Mouse (Mus musculus) hindbrain, embryonic 11.5 days (tissue): ENCODE measurements around the gene 1700017B05Rik. TPM values are rescaled to one million over a fixed set of nuclear protein-coding genes. Genes with fewer than 3 reads are reported as not detected.
A peak's percentile ranks its signal among the peaks of the same experiment; 100 is the strongest.

Experiments
- ATAC-seq: fragments of 200-750 bp; cut with Nextera tagmentation; 2 replicates; pipeline ENCODE4 v1.8.0; 2017; ENCODE audit warnings: mild to moderate bottlenecking, moderate TSS enrichment, moderate library complexity; ENCODE audit not compliant: low FRiP score
- DNase-seq: peaks from one replicate; pipeline ENCODE4 v3.0.0-alpha.2; 2015; ENCODE audit warnings: low spot score
- H3K27ac ChIP-seq: fragments of 300-500 bp; sonication (generic); 2 replicates; pipeline ENCODE4 v1.5.1; 2014; ENCODE audit warnings: mild to moderate bottlenecking, low read depth, low read length
- H3K27me3 ChIP-seq: fragments of 300-500 bp; sonication (generic); 2 replicates; pipeline ENCODE4 v1.6.1; 2014; ENCODE audit warnings: mild to moderate bottlenecking, low read length, moderate library complexity, mixed read lengths; ENCODE audit not compliant: control insufficient read depth, insufficient read depth
- H3K36me3 ChIP-seq: fragments of 300-500 bp; sonication (generic); 2 replicates; pipeline ENCODE4 v1.6.1; 2014; ENCODE audit warnings: mild to moderate bottlenecking, low read length, moderate library complexity, mixed read lengths; ENCODE audit not compliant: control insufficient read depth, insufficient read depth
- H3K4me1 ChIP-seq: fragments of 300-500 bp; sonication (generic); replicated peaks from 2 replicates; pipeline ENCODE4 v1.6.1; 2014; ENCODE audit warnings: low read length, mixed read lengths; ENCODE audit not compliant: control insufficient read depth, insufficient read depth
- H3K4me2 ChIP-seq: fragments of 300-500 bp; sonication (generic); replicated peaks from 2 replicates; pipeline ENCODE4 v1.6.1; 2014; ENCODE audit warnings: mild to moderate bottlenecking, low read depth, low read length
- H3K4me3 ChIP-seq: fragments of 300-500 bp; sonication (generic); 2 replicates; pipeline ENCODE4 v1.5.1; 2014; ENCODE audit warnings: low read depth, low read length
- H3K9ac ChIP-seq: fragments of 300-500 bp; sonication (generic); 2 replicates; pipeline ENCODE4 v1.6.1; 2014; ENCODE audit warnings: low read depth, low read length
- H3K9me3 ChIP-seq: fragments of 300-500 bp; sonication (generic); 2 replicates; pipeline ENCODE4 v1.6.1; 2016; ENCODE audit warnings: low read length; ENCODE audit not compliant: control insufficient read depth
- WGBS: fragments of 180-500 bp; shearing (Covaris S2); extraction: QIAGEN DNeasy Blood & Tissue Kit; methylation state at CpG from one replicate; pipeline ENCODE4 v1.1.7; 2014; 5-methylcytosine and 5-hydroxymethylcytosine counted together
- polyA plus RNA-seq: library from polyadenylated mRNA; unstranded; fragments of >200 nt; fragmentation: Nextera tagmentation; extraction: Ambion mirVana; gene quantifications from 2 replicates; pipeline ENCODE4 v1.2.1, GENCODE M21; 2014

The 1700017B05Rik gene
- polyA plus RNA-seq, 1 experiment from 2014 or later: 7.6 TPM

GRCm38 (mm10) chr9:57225780-57226627 is 36.4 kb downstream of the 1700017B05Rik start:
- WGBS: 89% methylated on average over 13 of the region's 13 CpGs
- H3K27ac ChIP-seq: no peak overlapping the region
- ATAC-seq: no peak
- H3K4me2 ChIP-seq: no peak overlapping the region
- no peaks in the 10 kb centered on the region for H3K36me3 ChIP-seq
- DNase-seq: no peak
- no peak overlapping the region for H3K9ac ChIP-seq
- no peaks in the 10 kb centered on the region for H3K9me3 ChIP-seq
- no peaks in the 10 kb centered on the region for H3K4me1 ChIP-seq
- no peaks in the 10 kb centered on the region for H3K27me3 ChIP-seq
- H3K4me3 ChIP-seq: no peak overlapping the region

GRCm38 (mm10) chr9:57223341-57223740 is 39.1 kb downstream of the 1700017B05Rik start:
- no peaks in the 10 kb centered on the region for H3K9me3 ChIP-seq
- H3K36me3 ChIP-seq: no peaks in the 10 kb centered on the region
- H3K27ac ChIP-seq: no peak overlapping the region
- no peak for DNase-seq
- H3K4me1 ChIP-seq: no peaks in the 10 kb centered on the region
- H3K4me2 ChIP-seq: no peak overlapping the region
- no peak overlapping the region for H3K4me3 ChIP-seq
- H3K9ac ChIP-seq: no peak overlapping the region
- no peaks in the 10 kb centered on the region for H3K27me3 ChIP-seq
- ATAC-seq: no peak

DNA sequence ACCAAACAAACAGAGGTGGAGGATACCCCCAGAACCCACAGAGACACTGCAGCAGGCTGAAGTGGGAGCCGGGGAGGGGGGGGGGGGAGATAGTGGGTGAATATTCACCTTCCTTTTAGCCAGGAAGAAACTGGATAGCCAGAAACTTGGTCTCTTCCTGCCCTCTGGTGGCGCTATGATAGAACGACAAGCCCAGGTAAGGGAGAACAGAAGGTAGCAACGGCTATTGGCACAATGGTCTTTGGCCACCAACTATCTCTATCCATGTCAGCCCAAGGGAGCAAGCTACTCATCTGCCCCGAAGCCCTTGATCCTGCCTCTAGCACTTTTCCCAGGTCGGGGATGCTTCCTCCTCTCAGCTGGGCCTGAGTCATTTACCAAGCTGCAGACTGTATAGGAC is 42.1 kb downstream of the 1700017B05Rik start:
- no peaks in the 10 kb centered on the region for H3K36me3 ChIP-seq
- H3K4me1 ChIP-seq: no peaks in the 10 kb centered on the region
- H3K4me3 ChIP-seq: no peak overlapping the region
- no peaks in the 10 kb centered on the region for H3K27me3 ChIP-seq
- WGBS: 29% methylated on average over 6 of the region's 6 CpGs
- DNase-seq (peak; percentile 64), ATAC-seq (no peak)
- H3K27ac ChIP-seq: no peak overlapping the region
- H3K9me3 ChIP-seq: no peaks in the 10 kb centered on the region
- no peak overlapping the region for H3K4me2 ChIP-seq
- no peak overlapping the region for H3K9ac ChIP-seq

DNA sequence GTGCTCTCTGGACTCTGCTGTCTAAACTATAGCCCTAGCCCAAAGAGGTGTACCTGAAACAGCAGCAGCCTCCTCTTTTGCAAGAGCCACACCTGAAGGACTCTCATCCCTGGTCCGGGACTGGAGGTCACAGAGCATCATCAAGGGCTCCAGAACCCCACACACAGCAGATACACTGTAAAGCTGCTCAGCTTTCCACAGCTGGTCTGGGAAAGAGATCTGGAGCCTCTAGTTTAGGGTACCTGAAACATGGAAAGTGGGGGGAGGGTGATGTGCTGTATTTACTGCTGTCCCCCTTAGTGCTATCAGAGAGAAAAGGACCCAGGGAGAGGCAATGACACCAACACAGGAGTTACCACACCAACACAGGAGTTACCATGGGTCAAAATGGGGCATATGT is 42.9 kb downstream of the 1700017B05Rik start:
- ATAC-seq: no peak
- no peaks in the 10 kb centered on the region for H3K9me3 ChIP-seq
- H3K4me2 ChIP-seq: no peak overlapping the region
- DNase-seq: no peak
- H3K9ac ChIP-seq: no peak overlapping the region
- H3K27me3 ChIP-seq: no peaks in the 10 kb centered on the region
- no peak overlapping the region for H3K27ac ChIP-seq
- H3K4me3 ChIP-seq: no peak overlapping the region
- 71% methylated on average over 1 of the region's 1 CpGs for WGBS
- H3K36me3 ChIP-seq: no peaks in the 10 kb centered on the region
- H3K4me1 ChIP-seq: no peaks in the 10 kb centered on the region

GRCm38 (mm10) chr9:57218776-57219175 is 43.6 kb downstream of the 1700017B05Rik start:
- Histone ChIP-seq H3K9ac (no peak overlapping the region), H3K27me3 (no peaks in the 10 kb centered on the region), H3K4me1 (no peaks in the 10 kb centered on the region), H3K4me2 (no peak overlapping the region), H3K36me3 (no peaks in the 10 kb centered on the region), H3K4me3 (no peak overlapping the region), H3K27ac (no peak overlapping the region), H3K9me3 (no peaks in the 10 kb centered on the region)
- WGBS: 83% methylated on average over 5 of the region's 5 CpGs
- DNase-seq (no peak), ATAC-seq (no peak)

DNA sequence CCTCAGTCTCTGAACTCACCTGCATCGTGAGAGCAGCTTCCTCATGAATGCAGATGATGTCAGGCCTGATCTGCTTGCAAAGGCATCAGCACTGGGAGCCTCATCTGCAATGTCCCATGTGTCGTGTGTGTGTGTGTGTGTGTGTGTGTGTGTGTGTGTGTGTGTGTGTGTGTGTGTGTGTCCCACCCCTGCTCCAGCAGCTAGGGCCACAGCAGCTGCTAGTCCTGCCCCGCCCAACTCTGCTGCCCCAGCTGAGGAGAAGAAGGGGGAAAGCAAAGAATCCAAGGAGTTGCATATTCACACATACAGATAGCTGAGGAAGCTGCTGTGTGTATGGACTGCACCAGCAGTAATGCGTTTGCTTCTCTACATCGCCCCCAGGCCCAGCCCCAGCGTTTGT is 45.2 kb downstream of the 1700017B05Rik start:
- Histone ChIP-seq H3K9ac (no peak overlapping the region), H3K4me3 (no peak overlapping the region), H3K4me1 (no peaks in the 10 kb centered on the region), H3K9me3 (no peaks in the 10 kb centered on the region), H3K27ac (no peak overlapping the region), H3K36me3 (no peaks in the 10 kb centered on the region), H3K4me2 (no peak overlapping the region), H3K27me3 (no peaks in the 10 kb centered on the region)
- ATAC-seq (no peak), DNase-seq (no peak)
- 77% methylated on average over 5 of the region's 6 CpGs for WGBS

DNA sequence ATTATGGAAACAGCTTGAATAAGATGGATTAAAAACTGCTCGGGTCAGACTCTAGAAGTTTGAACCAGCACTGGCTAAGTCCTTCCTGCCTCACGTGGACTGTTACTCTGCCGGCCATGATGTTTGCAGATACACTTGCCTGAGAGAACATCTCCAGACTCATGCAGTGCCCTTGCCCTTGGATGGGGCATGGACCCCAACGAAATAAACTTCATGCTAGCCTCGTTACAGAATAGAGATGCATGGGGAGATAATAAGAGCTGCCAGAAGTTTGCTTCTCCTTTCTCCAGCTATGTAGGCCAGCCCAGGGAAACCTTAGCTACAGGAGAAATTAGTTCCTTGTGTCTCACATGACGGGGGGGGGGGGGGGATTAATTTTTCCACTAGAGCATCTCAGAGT is 47.9 kb downstream of the 1700017B05Rik start:
- H3K9me3 ChIP-seq: no peaks in the 10 kb centered on the region
- H3K36me3 ChIP-seq: no peaks in the 10 kb centered on the region
- no peak overlapping the region for H3K4me3 ChIP-seq
- H3K4me2 ChIP-seq: no peak overlapping the region
- DNase-seq: no peak
- H3K27me3 ChIP-seq: no peaks in the 10 kb centered on the region
- 79% methylated on average over 6 of the region's 6 CpGs for WGBS
- H3K9ac ChIP-seq: no peak overlapping the region
- no peak for ATAC-seq
- no peaks in the 10 kb centered on the region for H3K4me1 ChIP-seq
- no peak overlapping the region for H3K27ac ChIP-seq

DNA sequence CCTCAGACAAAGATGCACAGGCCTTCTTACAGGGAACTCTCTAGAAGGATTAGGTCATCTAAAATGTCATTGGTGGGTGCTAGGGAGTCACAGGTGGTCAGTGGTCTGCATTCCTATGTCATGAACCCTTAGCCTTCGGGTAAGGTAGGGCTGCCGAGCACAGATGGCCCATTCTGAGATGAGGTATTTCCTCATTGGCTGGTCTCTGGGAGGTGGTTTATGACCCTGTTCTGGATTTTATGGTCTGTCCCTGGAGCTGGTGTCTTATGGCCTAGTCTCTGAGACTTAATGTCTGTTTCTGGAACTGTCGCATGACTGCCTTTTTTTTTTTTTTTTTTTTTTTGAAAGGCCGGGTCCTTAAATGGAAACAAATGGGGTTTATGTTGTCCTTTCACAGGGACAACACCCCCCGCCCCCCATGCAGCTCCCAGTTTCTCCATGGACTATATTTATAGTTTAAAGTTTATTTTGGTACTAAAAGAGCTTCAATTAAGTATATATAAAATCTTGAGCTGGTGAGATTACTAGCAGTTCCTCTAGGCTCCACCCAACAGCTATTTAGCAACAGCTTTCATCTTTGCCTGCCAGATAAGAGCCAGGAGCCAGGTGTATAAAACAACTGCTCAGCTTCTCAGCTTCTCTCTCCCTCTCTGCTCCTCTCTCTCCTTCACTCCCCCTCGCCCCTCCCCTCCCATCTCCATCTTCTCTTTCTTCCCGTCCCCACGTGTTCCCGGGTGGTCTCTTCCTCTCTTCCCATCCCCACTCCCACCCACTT is 49.8 kb downstream of the 1700017B05Rik start:
- 72% methylated on average over 9 of the region's 9 CpGs for WGBS

GRCm38 (mm10) chr9:57209316-57209715 is 53.1 kb downstream of the 1700017B05Rik start:
- DNase-seq: peak; percentile 70
- no peaks in the 10 kb centered on the region for H3K4me1 ChIP-seq
- WGBS: 31% methylated on average over 3 of the region's 3 CpGs

More for the DNA sequence above, 49.8 kb downstream of the 1700017B05Rik start:
- no peaks in the 10 kb centered on the region for H3K27me3 ChIP-seq
- H3K36me3 ChIP-seq: no peaks in the 10 kb centered on the region
- H3K9me3 ChIP-seq: no peaks in the 10 kb centered on the region
- ATAC-seq: no peak
- DNase-seq: no peak
- H3K9ac ChIP-seq: no peak overlapping the region
- no peak overlapping the region for H3K4me3 ChIP-seq
- H3K4me1 ChIP-seq: no peaks in the 10 kb centered on the region
- no peak overlapping the region for H3K4me2 ChIP-seq
- no peak overlapping the region for H3K27ac ChIP-seq

More at GRCm38 (mm10) chr9:57209316-57209715, 53.1 kb downstream of the 1700017B05Rik start:
- ATAC-seq: no peak
- no peaks in the 10 kb centered on the region for H3K27me3 ChIP-seq
- no peak overlapping the region for H3K27ac ChIP-seq
- H3K4me2 ChIP-seq: no peak overlapping the region
- no peak overlapping the region for H3K9ac ChIP-seq
- H3K36me3 ChIP-seq: no peaks in the 10 kb centered on the region
- no peak overlapping the region for H3K4me3 ChIP-seq
- no peaks in the 10 kb centered on the region for H3K9me3 ChIP-seq
